ENCODE assay signal across 23 mouse cellular contexts in the genomic region with DNA sequence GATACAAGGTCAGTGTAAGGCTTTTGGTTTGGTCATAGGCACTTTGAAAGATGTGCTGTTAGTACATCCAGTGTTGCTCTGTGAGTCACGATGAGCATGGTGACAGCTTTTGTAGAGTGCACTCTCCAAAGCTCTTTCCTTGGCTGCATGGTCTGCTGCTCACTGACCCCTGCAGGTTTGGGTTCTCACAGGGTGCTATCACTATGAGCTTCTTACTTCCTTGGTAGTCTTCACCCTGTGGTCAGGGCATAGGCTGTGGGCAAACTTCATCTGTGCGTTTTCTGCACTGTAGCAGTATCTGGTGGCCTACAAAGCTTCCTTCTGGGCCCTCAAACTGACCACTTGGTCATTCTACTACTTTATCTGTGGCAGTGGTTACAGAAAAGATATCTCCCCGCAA.
"Had no signal": no experiment of that assay in that cellular context is flagged by ENCODE, and none has a peak within 500 bp of the region (broad histone marks: within the 10 kb centered on the region; RNA-seq: fewer than 3 reads in every experiment).

No protein-coding gene starts in this region.

- H3K4me2 ChIP-seq: heart, embryonic 11.5 days; hindbrain, embryonic 12.5 days; hindbrain, embryonic 14.5 days; intestine, embryonic 15.5 days; limb, embryonic 12.5 days; liver, embryonic 11.5 days; liver, embryonic 13.5 days had no signal

- H3K27me3 ChIP-seq: hindbrain, embryonic 12.5 days; intestine, embryonic 15.5 days; limb, embryonic 12.5 days; liver, embryonic 13.5 days had no signal

- ATAC-seq: inflammation-experienced regulatory T-cells, adult 6 months; intestine, embryonic 15.5 days; intestine, postnatal 0 days had no signal

- H3K9ac ChIP-seq: hindbrain, embryonic 12.5 days; hindbrain, embryonic 14.5 days; intestine, embryonic 15.5 days; limb, embryonic 12.5 days; liver, embryonic 13.5 days had no signal

- H3K4me3 ChIP-seq: heart, adult 2 months; hindbrain, embryonic 10.5 days; hindbrain, embryonic 12.5 days; intestine, embryonic 15.5 days; layer of hippocampus, adult 2 months; left cerebral cortex, adult 2 months; limb, embryonic 10.5 days; limb, embryonic 12.5 days; liver, embryonic 13.5 days had no signal

- DNase-seq: gastrocnemius, postnatal 14 days; gastrocnemius, postnatal 36 days; heart, adult 2 months; heart, postnatal 10 days; heart, postnatal 4 days; kidney, adult 18-20 months; kidney, adult 9 months; kidney, postnatal 10 days; kidney, postnatal 4 days; liver; liver, embryonic 13.5 days had no signal

- H3K36me3 ChIP-seq: hindbrain, embryonic 12.5 days; intestine, embryonic 15.5 days; limb, embryonic 10.5 days; liver, embryonic 13.5 days had no signal

- H3K27ac ChIP-seq: heart, adult 2 months; hindbrain, embryonic 10.5 days; hindbrain, embryonic 12.5 days; intestine, embryonic 15.5 days; left cerebral cortex, adult 2 months; limb, embryonic 10.5 days; limb, embryonic 12.5 days; liver, embryonic 13.5 days had no signal

- H3K9me3 ChIP-seq: hindbrain, embryonic 10.5 days; hindbrain, embryonic 12.5 days; intestine, embryonic 15.5 days; limb, embryonic 10.5 days; limb, embryonic 12.5 days; liver, embryonic 13.5 days had no signal
